Mouse (Mus musculus): ENCODE results near the gene Tma7. TPM values are rescaled to one million over a fixed set of nuclear protein-coding genes. Genes with fewer than 3 reads are reported as not detected.

Gene Tma7
- total and polyA plus RNA-seq, 3 experiments = 255 to 529 (median 336) TPM

- Histone ChIP-seq H3K9me3 (replicated peaks; ENCODE audit: low read length) (no peaks in the 10 kb centered on the region), H3K4me1 (ENCODE audit: control insufficient read depth in 1 of 2, insufficient read depth in 2 of 2) (peaks cover 0 to 5% of the 10 kb centered on the region in 2 experiments; a peak in 3 of 4 replicates), H3K36me3 (replicated peaks in 1 of 2; ENCODE audit: control insufficient read depth in 1 of 2, insufficient read depth in 1 of 2, low read length in 1 of 2) (no peaks in the 10 kb centered on the region), H3K27ac (ENCODE audit: insufficient read depth, low read depth) (no peak overlapping the region), H3K79me2 (replicated peaks; ENCODE audit: control insufficient read depth, extremely low read depth, insufficient read depth, poor library complexity, severe bottlenecking) (no peaks in the 10 kb centered on the region), H3K9ac (ENCODE audit: insufficient read depth, low read depth) (no peak overlapping the region), H3K27me3 (replicated peaks) (peaks cover 17% of the 10 kb centered on the region), H3K4me3 (replicated peaks in 1 of 3; ENCODE audit: low read depth in 2 of 3, low read length in 2 of 3, poor library complexity in 1 of 3) (no peak overlapping the region), H3K4me2 (ENCODE audit: insufficient read depth, low read depth, poor library complexity, severe bottlenecking) (no peak overlapping the region)
- dilution Hi-C loops (cut with MboI; ENCODE audit: extremely low pct_ligation_motif_present, extremely low pct_unique_long_range_greater_than_20kb, low sequenced_read_pairs) (no loop called here), in situ Hi-C loops (cut with MboI; ENCODE audit: low pct_ligation_motif_present, low pct_unique_long_range_greater_than_20kb, low sequenced_read_pairs) (no loop called here)
- no peak for TF ChIP-seq MXI1 (IDR thresholded peaks at IDR 0.05; ENCODE audit: low read depth, low read length)
- no peak for TF ChIP-seq POLR2A (IDR thresholded peaks at IDR 0.05; ENCODE audit: low read depth, low read length)
- TF ChIP-seq IRF4 (IDR thresholded peaks at IDR 0.05; ENCODE audit: low read depth, low read length) = no peak
- TF ChIP-seq SMC3 (IDR thresholded peaks at IDR 0.05; ENCODE audit: low read depth, low read length) = no peak
- no peak for DNase-seq (ENCODE audit: extremely low read depth)
Observed at GRCm38 (mm10) chr9:109125481-109125880, 43.1 kb upstream of the Tma7 start.

- Histone ChIP-seq H3K9ac (ENCODE audit: insufficient read depth, low read depth) (no peak overlapping the region), H3K4me1 (ENCODE audit: control insufficient read depth in 1 of 2, insufficient read depth in 2 of 2) (peaks cover 0 to 5% of the 10 kb centered on the region in 2 experiments; a peak in 3 of 4 replicates), H3K27ac (ENCODE audit: insufficient read depth, low read depth) (no peak overlapping the region), H3K4me2 (ENCODE audit: insufficient read depth, low read depth, poor library complexity, severe bottlenecking) (no peak overlapping the region), H3K27me3 (replicated peaks) (peaks cover 17% of the 10 kb centered on the region), H3K4me3 (replicated peaks in 1 of 3; ENCODE audit: low read depth in 2 of 3, low read length in 2 of 3, poor library complexity in 1 of 3) (no peak overlapping the region), H3K36me3 (replicated peaks in 1 of 2; ENCODE audit: control insufficient read depth in 1 of 2, insufficient read depth in 1 of 2, low read length in 1 of 2) (no peaks in the 10 kb centered on the region), H3K9me3 (replicated peaks; ENCODE audit: low read length) (no peaks in the 10 kb centered on the region), H3K79me2 (replicated peaks; ENCODE audit: control insufficient read depth, extremely low read depth, insufficient read depth, poor library complexity, severe bottlenecking) (no peaks in the 10 kb centered on the region)
- no peak for TF ChIP-seq POLR2A (IDR thresholded peaks at IDR 0.05; ENCODE audit: low read depth, low read length)
- TF ChIP-seq GABPA (IDR thresholded peaks at IDR 0.05; ENCODE audit: insufficient replicate concordance, low read depth, low read length) = no peak
- TF ChIP-seq NRF1 (IDR thresholded peaks at IDR 0.05; ENCODE audit: low read depth, low read length) = no peak
- no peak for TF ChIP-seq MAZ (IDR thresholded peaks at IDR 0.05; ENCODE audit: low read depth, low read length)
- no peak for TF ChIP-seq MEF2A (IDR thresholded peaks at IDR 0.05; ENCODE audit: borderline replicate concordance, low read depth, low read length)
- no peak for TF ChIP-seq RCOR1 (conservative IDR thresholded peaks at IDR 0.05; ENCODE audit: low read depth, low read length)
- no peak for TF ChIP-seq NELFE (IDR thresholded peaks at IDR 0.05; ENCODE audit: low read depth, low read length)
- TF ChIP-seq MAFK (IDR thresholded peaks at IDR 0.05; ENCODE audit: insufficient replicate concordance, low read length) = no peak
- no peak for TF ChIP-seq MYC (IDR thresholded peaks at IDR 0.05; ENCODE audit: low read depth, low read length)
- TF ChIP-seq BHLHE40 (IDR thresholded peaks at IDR 0.05; ENCODE audit: low read depth, low read length) = no peak
- TF ChIP-seq ZNF384 (IDR thresholded peaks at IDR 0.05; ENCODE audit: low read depth, low read length) = no peak
- no peak for TF ChIP-seq HCFC1 (IDR thresholded peaks at IDR 0.05; ENCODE audit: low read depth, low read length)
- no peak for TF ChIP-seq JUN (IDR thresholded peaks at IDR 0.05; ENCODE audit: insufficient read depth, low read depth, low read length)
- no peak for TF ChIP-seq UBTF (IDR thresholded peaks at IDR 0.05; ENCODE audit: low read depth, low read length)
- TF ChIP-seq USF2 (conservative IDR thresholded peaks at IDR 0.05; ENCODE audit: low read depth, low read length) = no peak
- dilution Hi-C loops (cut with MboI; ENCODE audit: extremely low pct_ligation_motif_present, extremely low pct_unique_long_range_greater_than_20kb, low sequenced_read_pairs) (no loop called here), in situ Hi-C loops (cut with MboI; ENCODE audit: low pct_ligation_motif_present, low pct_unique_long_range_greater_than_20kb, low sequenced_read_pairs) (no loop called here)
- DNase-seq (ENCODE audit: extremely low read depth) = no peak
Observed at GRCm38 (mm10) chr9:109125043-109125442, 42.7 kb upstream of the Tma7 start.

Measured in CH12.LX (cell line).